In the genomic region with DNA sequence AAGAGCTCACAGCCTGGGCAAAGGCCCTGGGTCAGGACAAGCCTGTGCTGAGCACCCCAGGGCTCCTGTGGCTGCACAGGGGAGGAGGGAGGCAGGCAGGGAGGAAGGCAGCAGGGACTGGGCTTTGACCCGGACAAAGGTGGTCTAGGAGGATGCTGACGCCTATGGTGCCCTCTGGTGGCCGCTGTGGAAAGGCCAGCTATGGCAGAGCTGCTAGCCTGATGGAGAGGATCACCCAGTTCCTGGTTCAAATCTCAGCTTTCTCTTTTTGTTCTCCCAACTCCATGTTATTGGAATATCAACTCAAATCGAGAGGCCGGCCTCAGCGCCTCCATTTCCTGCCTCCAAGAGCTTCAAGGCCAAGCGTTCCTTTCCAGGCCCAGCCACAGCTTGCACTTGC, we compare ENCODE assay signal across 8 mouse cellular contexts. TPM values are rescaled to one million over a fixed set of nuclear protein-coding genes. Genes with fewer than 3 reads are reported as not detected.
DNase-seq lines count a peak whose midpoint lies in the region; ATAC-seq and TF ChIP-seq lines count a peak whose summit lies in the region.

No protein-coding gene starts in this region.

- no peak overlapping the region for H3K27ac ChIP-seq in cortical plate, adult 2 months (ENCODE audit: insufficient read depth, low read length)

- no peak for TF ChIP-seq POLR2A in cortical plate, adult 2 months (IDR thresholded peaks at IDR 0.05; ENCODE audit: extremely low read depth, insufficient read depth, low read length)

- DNase-seq in cerebellum, adult 11-12 months: peak; percentile 58
- peak; percentile 56 for DNase-seq in right cerebral cortex, postnatal 14 days
- no peak for DNase-seq in right cerebral cortex, adult 2 months (ENCODE audit: low spot score in 2 of 2)
- peak; percentile 82 for DNase-seq in kidney, adult 9 months
- DNase-seq in naive thymus-derived CD4-positive, alpha-beta T cell, adult 2 months (ENCODE audit: low read depth): peak; percentile 88
- DNase-seq in frontal cortex, postnatal 10 days (ENCODE audit: low spot score in 2 of 2): no peak

- no peak for ATAC-seq in cerebellum, adult (ENCODE audit: insufficient number of reproducible peaks, low FRiP score, low TSS enrichment)

- peak; percentile 59 for TF ChIP-seq CTCF in cortical plate, adult 2 months (IDR thresholded peaks at IDR 0.05; ENCODE audit: extremely low read depth, insufficient read depth, low read length)

- peaks cover 4% of the 10 kb centered on the region; the same call in 1 of the 2 replicates for H3K4me1 ChIP-seq in cortical plate, adult 2 months (ENCODE audit: control insufficient read depth, insufficient read depth, low read length)

- no peak overlapping the region for H3K4me3 ChIP-seq in cortical plate, adult 2 months (ENCODE audit: insufficient read depth, low read length)

RNA-seq across cellular contexts. Expression of a gene that starts 5.3 kb away (rescaled TPM):
- 147 and 154 TPM in 2 replicates for polyA plus RNA-seq in cortical plate, adult 2 months (2012; rRNA removed)

RNA-seq across cellular contexts. Expression of a gene that starts 9.0 kb away (rescaled TPM):
- polyA plus RNA-seq in cortical plate, adult 2 months (2012; rRNA removed): 897 and 916 TPM in 2 replicates

RNA-seq across cellular contexts. Expression of a gene that starts 24.1 kb away (rescaled TPM):
- 97.8 and 112 TPM in 2 replicates for polyA plus RNA-seq in cortical plate, adult 2 months (2012; rRNA removed)

RNA-seq across cellular contexts. Expression of a gene that starts 26.2 kb away (rescaled TPM):
- 3.4 and 3.9 TPM in 2 replicates for polyA plus RNA-seq in cortical plate, adult 2 months (2012; rRNA removed)

RNA-seq across cellular contexts. Expression of a gene that starts 50.3 kb away (rescaled TPM):
- polyA plus RNA-seq in cortical plate, adult 2 months (2012; rRNA removed): 0.87 and 1.1 TPM in 2 replicates

Comparison
In these comparisons a context has a peak if more than half of its experiments do, and no peak if none do; other contexts are left out.
1. DNase-seq: peak in cerebellum, adult 11-12 months (single experiment), right cerebral cortex, postnatal 14 days (single experiment), kidney, adult 9 months (single experiment) and naive thymus-derived CD4-positive, alpha-beta T cell, adult 2 months (single experiment); none in right cerebral cortex, adult 2 months (0 of 2) and frontal cortex, postnatal 10 days (0 of 2).